Mouse (Mus musculus): ENCODE measurements at regions not wholly inside any gene's neighbourhood (a gene's known extent, or its start where the extent isn't known, plus 50 kb on each side); places are given as distances from the start of the nearest gene placed in this dataset.

- no peak for DNase-seq (ENCODE audit: low read depth, low spot score)
Observed at GRCm38 (mm10) chr4:105555941-105556340, 233.7 kb upstream of the Gm12728 start.

- no peak for DNase-seq (ENCODE audit: low read depth, low spot score)
Observed at GRCm38 (mm10) chr4:105557396-105557795, 232.3 kb upstream of the Gm12728 start.

DNA sequence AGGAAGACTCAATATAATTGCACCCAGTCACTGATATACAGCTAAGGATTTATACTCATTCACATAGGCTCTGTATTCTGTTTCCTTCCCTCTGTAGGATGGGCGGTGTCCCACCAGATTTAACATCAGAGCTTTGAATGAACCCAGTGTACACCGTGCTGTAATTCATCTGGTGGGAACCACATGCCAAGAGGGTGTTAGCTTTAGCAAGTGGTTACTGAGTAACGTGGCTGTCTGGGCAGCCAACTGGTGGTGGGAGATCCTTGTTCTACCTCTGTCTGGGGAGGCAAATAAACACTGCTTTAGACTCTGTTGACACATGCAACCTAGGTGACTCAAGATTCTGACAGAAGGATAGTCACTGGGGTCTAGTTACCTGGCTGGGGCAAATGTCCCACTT, 229.6 kb upstream of the Gm12728 start:
- DNase-seq (ENCODE audit: low read depth, low spot score), result no peak

- no peak for DNase-seq (ENCODE audit: low read depth, low spot score)
Observed at GRCm38 (mm10) chr4:105560781-105561180, 228.9 kb upstream of the Gm12728 start.

- DNase-seq (ENCODE audit: low read depth, low spot score), result no peak
Observed at GRCm38 (mm10) chr4:105561611-105562010, 228.1 kb upstream of the Gm12728 start.

GRCm38 (mm10) chr4:105565796-105566195, 223.9 kb upstream of the Gm12728 start:
- no peak for DNase-seq (ENCODE audit: low read depth, low spot score)

GRCm38 (mm10) chr4:105566513-105567457, 222.9 kb upstream of the Gm12728 start:
- no peak for DNase-seq (ENCODE audit: low read depth, low spot score)

DNA sequence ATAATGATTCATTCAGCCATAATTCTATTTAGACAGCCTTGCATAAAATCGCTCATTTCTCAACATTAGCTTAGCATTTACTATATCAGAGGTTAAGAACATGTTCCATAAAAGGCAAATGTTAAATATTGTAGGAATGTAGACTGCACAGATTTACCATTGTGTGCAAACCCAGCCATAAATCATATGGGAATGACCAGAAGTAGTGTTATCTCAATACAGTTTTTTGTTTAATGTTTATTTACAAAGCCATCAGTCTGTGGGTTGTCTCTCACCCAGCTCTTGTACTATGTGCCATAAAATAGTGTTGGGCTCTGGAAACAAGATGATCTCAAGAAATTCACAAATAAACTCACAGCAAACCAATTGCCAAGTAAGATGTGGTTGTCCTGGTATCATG, 220.0 kb upstream of the Gm12728 start:
- no peak for DNase-seq (ENCODE audit: low read depth, low spot score)

DNA sequence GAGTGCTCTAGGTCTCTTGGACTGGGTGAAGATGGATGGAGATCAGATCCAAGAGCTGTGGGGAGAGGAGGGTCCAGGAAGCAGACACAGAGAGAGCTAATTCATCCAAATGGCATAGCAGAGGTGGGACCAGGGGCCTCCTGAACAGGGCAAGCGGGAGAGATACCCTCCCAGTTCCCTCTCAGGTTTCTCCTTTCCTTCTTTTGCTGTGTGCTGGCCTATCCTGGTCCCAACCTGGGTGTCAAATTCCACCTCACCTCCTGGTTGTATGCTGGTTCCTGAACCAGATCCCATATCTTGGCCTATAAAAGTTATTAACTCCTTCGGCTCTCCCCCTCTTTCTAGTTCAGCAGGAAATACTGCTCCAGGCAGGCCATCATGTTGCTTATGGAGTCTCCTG, 214.1 kb upstream of the Gm12728 start:
- DNase-seq (ENCODE audit: low read depth, low spot score), result no peak

- DNase-seq (ENCODE audit: low read depth, low spot score), result no peak
Observed at GRCm38 (mm10) chr4:105580987-105581386, 208.7 kb upstream of the Gm12728 start.

GRCm38 (mm10) chr4:105584329-105584925, 205.2 kb upstream of the Gm12728 start:
- DNase-seq (ENCODE audit: low read depth, low spot score), result no peak

GRCm38 (mm10) chr4:105603661-105604060, 186.0 kb upstream of the Gm12728 start:
- DNase-seq (ENCODE audit: low read depth, low spot score), result no peak

GRCm38 (mm10) chr4:105604607-105605006, 185.1 kb upstream of the Gm12728 start:
- DNase-seq (ENCODE audit: low read depth, low spot score), result no peak

- DNase-seq (ENCODE audit: low read depth, low spot score), result no peak
Observed at GRCm38 (mm10) chr4:105606731-105607130, 182.9 kb upstream of the Gm12728 start.

DNA sequence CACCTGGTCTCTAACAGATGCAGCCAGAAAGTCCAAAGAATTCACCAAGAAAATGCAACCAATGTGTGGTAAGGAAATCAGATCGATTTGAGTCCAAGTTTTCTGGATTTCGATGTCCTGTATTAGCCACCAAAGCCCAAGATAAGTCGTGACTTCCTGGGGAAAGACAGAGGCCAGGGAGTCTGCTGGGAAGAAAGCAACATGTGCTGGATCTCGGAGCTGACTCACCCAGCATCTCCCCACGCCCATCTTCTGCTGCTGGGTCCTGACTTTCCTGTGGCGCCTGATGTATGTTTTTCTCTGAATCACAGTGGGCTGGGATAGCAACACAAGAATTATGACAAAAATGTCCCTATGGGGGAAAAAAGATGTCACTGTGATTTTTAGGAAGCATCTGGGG, 178.8 kb upstream of the Gm12728 start:
- no peak for DNase-seq (ENCODE audit: low read depth, low spot score)

DNA sequence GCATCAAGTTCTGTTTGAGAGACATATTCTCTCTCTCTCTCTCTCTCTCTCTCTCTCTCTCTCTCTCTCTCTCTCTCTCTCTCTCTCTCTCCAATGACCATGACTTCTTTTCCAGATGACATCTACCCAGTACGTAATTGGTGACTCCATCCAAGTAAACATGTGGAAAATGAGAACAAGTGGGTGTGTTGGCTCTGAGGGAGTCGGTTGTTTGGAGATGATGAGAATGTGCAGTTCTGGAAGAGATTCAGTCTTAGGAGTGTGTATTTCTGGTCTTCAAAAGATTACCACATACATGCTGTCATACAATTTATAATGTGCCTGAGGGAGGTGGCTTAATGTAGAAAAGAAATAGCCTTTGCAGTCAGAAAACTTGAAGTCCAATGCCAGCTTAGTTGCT, 175.3 kb upstream of the Gm12728 start:
- no peak for DNase-seq (ENCODE audit: low read depth, low spot score)

- DNase-seq (ENCODE audit: low read depth, low spot score), result no peak
Observed at GRCm38 (mm10) chr4:105626371-105627320, 163.0 kb upstream of the Gm12728 start.

DNA sequence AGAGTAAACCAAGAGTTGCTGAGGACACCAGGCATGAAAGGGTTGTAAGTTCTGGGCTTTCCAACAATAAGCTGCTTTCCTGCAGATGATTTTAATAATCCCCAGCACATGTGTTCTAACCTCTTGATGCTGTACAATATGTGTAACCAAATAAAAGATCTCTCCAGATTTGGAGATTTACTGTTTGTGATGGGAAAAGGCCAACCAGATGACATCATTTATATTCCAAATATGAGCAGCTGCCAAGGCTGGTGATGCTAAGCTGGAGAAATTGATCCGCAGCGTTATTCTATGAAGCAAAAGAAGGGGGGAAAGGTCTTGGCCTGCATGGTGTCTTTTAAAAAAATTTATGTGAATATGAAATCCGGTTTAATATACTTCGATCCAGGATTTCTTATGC, 160.1 kb upstream of the Gm12728 start:
- no peak for DNase-seq (ENCODE audit: low read depth, low spot score)

DNA sequence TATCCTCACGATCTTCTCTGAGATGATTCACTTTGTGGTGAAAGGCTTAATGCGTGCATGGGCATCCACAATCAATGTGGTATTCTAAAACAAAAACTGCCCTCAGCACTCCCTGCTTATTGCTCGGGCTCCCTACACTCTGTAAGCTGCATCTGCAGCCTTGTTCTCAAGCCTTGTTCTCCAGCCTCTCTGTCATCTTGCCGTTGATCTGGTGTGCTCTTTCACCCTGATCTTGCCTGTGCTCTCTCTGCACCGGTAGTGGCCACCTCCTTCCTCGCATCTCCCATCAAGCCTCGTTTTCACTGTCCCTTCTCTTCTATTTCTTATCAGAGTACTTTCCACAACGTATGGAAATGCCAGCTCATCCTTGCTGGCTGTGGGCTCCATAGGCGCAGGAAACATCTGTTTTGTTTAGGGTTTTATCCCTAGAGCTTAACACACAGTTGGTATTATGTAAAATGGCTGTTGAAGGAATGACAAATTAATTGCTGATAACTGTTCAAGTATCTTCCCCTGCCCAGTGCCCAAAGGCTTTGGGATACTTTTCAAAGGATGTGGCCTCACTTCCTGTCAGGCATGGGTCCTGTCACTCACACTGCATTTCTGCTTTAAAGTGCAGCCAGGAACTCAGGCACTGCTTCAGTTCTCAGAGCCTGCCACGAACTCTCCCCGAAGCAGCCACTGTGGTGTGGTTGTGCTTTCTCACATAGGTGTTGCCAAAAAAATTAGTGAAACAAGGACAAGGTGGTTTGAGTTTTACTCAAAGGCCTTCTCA, 158.9 kb upstream of the Gm12728 start:
- DNase-seq (ENCODE audit: low read depth, low spot score), result no peak

- DNase-seq (ENCODE audit: low read depth, low spot score), result no peak
Observed at GRCm38 (mm10) chr4:105632581-105633358, 156.9 kb upstream of the Gm12728 start.

All from CD4-positive, CD25-positive, alpha-beta regulatory T cell, adult 2 months (primary cell).